Mouse (Mus musculus): Measurements from ENCODE around the gene Abhd12.
"Not testable (repeated sequence)": the region's sequence is repeated elsewhere in the genome, so short reads cannot be mapped to it uniquely, and the experiment has no call there.

Gene Abhd12

GRCm38 (mm10) chr2:150904272-150904935, at the start of gene Abhd12:
Gene Abhd12 (minus strand): TSS chr2:150904741.
- peak; percentile 97 to 98 for DNase-seq

GRCm38 (mm10) chr2:150951201-150951600, 46.7 kb upstream of the Abhd12 start:
- DNase-seq = no peak

GRCm38 (mm10) chr2:150950056-150950455, 45.5 kb upstream of the Abhd12 start:
- DNase-seq = no peak

- DNase-seq = no peak
Observed at GRCm38 (mm10) chr2:150949652-150950051, 45.1 kb upstream of the Abhd12 start.

- no peak for DNase-seq
Observed at GRCm38 (mm10) chr2:150948786-150949185, 44.2 kb upstream of the Abhd12 start.

GRCm38 (mm10) chr2:150947880-150948611, 43.5 kb upstream of the Abhd12 start:
- not testable (repeated sequence) for DNase-seq

GRCm38 (mm10) chr2:150947341-150947740, 42.8 kb upstream of the Abhd12 start:
- not testable (repeated sequence) for DNase-seq

GRCm38 (mm10) chr2:150944017-150944416, 39.5 kb upstream of the Abhd12 start:
- DNase-seq = no peak

GRCm38 (mm10) chr2:150934659-150935058, 30.1 kb upstream of the Abhd12 start:
- DNase-seq = no peak

GRCm38 (mm10) chr2:150933482-150933881, 28.9 kb upstream of the Abhd12 start:
- no peak for DNase-seq

GRCm38 (mm10) chr2:150930806-150931205, 26.3 kb upstream of the Abhd12 start:
- no peak for DNase-seq

- no peak for DNase-seq
Observed at GRCm38 (mm10) chr2:150929156-150929555, 24.6 kb upstream of the Abhd12 start.

GRCm38 (mm10) chr2:150927038-150927720, 22.6 kb upstream of the Abhd12 start:
- peak; percentile 53 to 57 for DNase-seq

GRCm38 (mm10) chr2:150923505-150923904, 19.0 kb upstream of the Abhd12 start:
- no peak for DNase-seq

GRCm38 (mm10) chr2:150923026-150923425, 18.5 kb upstream of the Abhd12 start:
- DNase-seq = no peak

- DNase-seq = no peak
Observed at GRCm38 (mm10) chr2:150922165-150922564, 17.6 kb upstream of the Abhd12 start.

GRCm38 (mm10) chr2:150921697-150922096, 17.2 kb upstream of the Abhd12 start:
- DNase-seq = no peak

- no peak for DNase-seq
Observed at GRCm38 (mm10) chr2:150920543-150920942, 16.0 kb upstream of the Abhd12 start.

GRCm38 (mm10) chr2:150918720-150919119, 14.2 kb upstream of the Abhd12 start:
- DNase-seq = no peak

- no peak for DNase-seq
Observed at GRCm38 (mm10) chr2:150915786-150916185, 11.2 kb upstream of the Abhd12 start.

- DNase-seq = no peak
Observed at GRCm38 (mm10) chr2:150914781-150915515, 10.4 kb upstream of the Abhd12 start.

GRCm38 (mm10) chr2:150910295-150910881, 5.8 kb upstream of the Abhd12 start:
- DNase-seq = no peak
